Mouse (Mus musculus): ENCODE measurements at regions not wholly inside any gene's neighbourhood (a gene's known extent, or its start where the extent isn't known, plus 50 kb on each side); places are given as distances from the start of the nearest gene placed in this dataset.

- DNase-seq, result no peak
Measured at GRCm38 (mm10) chr16:5829071-5829470, 56.1 kb upstream of the Rbfox1 start.

DNA sequence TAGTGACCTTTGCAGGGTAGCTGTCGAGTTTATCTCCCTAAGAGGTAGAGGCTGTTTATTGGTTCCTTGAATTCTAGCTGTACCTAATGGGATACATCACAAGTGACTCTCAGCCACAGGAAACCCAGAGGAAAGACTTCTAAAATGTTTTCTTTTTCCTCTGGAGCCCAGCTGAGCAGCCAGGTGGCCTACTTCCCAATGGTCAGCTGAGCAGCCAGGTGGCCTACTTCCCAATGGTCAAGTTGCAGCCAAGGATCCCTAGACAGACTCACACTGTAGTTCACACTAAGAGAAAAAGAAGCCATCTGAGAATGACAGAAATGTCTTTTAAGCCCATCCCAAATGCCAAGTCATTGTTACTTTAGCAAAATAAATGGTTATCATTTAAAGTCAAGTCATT lies 61.8 kb upstream of the Rbfox1 start:
- no peak for DNase-seq

GRCm38 (mm10) chr16:5817166-5817565 lies 68.0 kb upstream of the Rbfox1 start:
- no peak for DNase-seq

- no peak for DNase-seq
Measured at GRCm38 (mm10) chr16:5812245-5812820, 72.8 kb upstream of the Rbfox1 start.

DNA sequence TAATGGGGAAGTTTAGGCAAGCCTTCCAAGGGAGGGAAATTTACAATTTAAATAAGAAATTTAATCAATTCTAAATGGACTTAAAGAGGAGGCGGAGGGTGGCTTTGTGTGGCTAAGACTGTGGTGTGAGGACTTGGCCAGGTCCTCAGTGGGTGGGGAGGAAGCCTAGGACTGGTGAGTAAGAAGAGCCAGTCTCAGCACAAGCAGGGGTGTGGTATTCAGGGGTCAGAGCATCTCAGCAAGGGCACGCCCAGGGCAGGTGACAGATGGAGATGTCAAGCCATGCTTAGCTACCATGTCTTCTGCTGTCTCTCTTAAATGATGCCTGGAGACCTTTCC lies 73.5 kb upstream of the Rbfox1 start:
- DNase-seq, result no peak

- DNase-seq, result no peak
Measured at GRCm38 (mm10) chr16:5810986-5811653, 74.0 kb upstream of the Rbfox1 start.

DNA sequence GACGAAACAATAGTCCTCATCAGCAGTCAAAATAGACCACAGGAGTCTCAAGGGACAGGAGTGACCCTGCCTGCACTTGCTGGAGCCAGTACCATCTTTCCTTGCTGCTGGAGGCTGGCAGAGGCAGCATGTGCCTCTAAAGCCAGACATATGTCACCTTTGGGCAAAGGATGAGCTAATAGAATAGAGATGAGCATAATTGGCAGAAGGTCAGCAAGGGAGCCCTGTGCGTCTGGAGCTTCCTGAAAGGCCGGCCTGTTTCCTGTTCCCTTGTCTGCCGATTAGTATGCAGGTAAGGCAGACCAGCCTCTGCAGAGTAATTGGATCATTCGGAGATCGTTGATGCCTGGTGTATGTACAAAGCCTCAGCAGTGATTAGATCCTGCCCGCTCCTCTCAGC lies 87.0 kb upstream of the Rbfox1 start:
- no peak for DNase-seq

- no peak for DNase-seq
Measured at GRCm38 (mm10) chr16:5792216-5792615, 92.9 kb upstream of the Rbfox1 start.

DNA sequence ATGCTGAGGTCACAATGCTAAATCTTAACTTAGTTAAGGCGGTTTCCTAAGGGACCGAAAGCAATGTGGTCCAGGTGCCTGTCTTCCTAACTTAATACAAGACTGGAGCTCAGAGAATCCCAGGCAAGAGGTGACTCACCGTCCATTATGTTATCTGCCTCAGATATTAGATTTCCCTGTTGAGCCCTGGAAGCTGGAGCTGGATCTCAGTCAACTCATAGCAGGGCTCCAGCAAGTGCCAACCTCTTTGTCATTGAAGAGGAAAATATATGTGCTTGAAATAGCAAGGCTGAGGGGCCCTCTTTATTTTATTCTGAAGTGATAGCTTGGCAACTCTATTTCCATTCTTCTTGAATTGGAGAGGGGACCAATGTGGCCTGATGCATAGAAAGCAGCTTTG lies 95.0 kb upstream of the Rbfox1 start:
- no peak for DNase-seq

GRCm38 (mm10) chr16:5787206-5787605 lies 97.9 kb upstream of the Rbfox1 start:
- DNase-seq, result no peak

DNA sequence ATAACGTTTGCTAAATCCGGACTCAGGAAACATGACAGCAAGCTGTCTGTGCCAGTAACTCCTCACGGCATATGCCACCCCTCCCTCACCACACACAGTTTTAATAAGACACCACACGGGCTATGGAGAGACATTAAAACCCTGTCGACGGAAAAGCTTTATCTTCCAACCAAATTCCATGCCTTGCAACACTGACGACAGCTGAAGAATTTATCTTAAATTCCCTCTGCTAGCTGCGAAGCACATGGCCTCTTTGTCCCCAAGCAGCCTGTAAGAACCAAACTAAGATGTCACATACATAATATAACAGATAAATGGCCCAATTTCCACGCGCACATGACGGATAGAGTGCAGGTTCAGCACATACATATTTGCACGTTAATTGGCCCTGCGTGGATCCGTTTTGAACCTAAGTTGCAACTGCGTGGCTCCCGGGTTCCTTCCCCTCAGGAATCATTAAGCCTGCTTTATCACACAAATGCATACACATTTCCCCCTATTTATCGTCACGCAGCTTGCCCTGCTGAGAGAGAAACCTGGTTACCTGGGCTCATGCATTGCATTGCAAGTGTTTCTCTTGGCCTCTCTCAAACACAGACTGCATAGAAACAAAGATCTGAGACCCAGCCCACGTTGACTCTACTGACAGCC lies 118.3 kb upstream of the Rbfox1 start:
- no peak for DNase-seq

GRCm38 (mm10) chr16:5765143-5765542 lies 120.0 kb upstream of the Rbfox1 start:
- DNase-seq, result peak; percentile 57

- DNase-seq, result no peak
Measured at GRCm38 (mm10) chr16:5760821-5761220, 124.3 kb upstream of the Rbfox1 start.

GRCm38 (mm10) chr16:5759021-5759420 lies 126.1 kb upstream of the Rbfox1 start:
- no peak for DNase-seq

DNA sequence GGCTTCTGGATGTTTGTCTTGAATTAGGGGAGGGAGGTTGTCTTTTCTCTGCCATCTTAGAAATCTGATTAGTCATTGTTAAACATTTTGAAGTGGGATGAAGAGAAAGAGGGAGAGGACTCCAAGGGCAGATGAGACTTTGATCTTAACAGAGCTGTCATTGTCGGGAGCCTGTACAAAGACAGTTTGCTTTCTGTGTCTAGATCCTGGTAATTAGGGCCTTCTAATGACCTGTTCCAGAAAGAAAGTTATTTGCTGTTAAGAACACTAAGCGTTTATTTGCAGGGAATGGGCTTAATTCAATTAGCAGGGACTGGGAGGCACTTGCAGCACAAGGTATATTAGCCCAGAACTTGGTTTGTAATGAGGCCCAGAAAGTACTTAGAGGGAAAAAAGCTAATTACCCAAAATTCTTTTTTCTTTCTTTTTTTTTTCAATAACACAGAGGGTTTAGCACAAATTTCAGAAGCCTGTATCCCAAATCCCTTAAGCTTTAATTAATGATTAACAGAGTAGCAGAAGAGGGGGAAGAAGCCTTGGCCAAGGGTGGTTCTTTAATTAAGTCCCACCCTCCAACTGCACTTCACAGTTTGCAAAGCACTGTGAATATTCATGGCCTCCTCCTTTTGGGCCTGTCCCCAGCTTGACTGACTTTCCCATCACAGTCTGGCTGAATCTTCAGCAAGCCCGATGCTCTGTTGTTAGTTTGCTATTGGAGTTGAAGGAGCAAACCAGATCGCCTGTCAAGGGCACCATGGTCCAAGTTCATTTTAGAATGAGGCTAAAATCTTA lies 142.2 kb upstream of the Rbfox1 start:
- no peak for DNase-seq

- no peak for DNase-seq
Measured at GRCm38 (mm10) chr16:5740776-5741175, 144.4 kb upstream of the Rbfox1 start.

DNA sequence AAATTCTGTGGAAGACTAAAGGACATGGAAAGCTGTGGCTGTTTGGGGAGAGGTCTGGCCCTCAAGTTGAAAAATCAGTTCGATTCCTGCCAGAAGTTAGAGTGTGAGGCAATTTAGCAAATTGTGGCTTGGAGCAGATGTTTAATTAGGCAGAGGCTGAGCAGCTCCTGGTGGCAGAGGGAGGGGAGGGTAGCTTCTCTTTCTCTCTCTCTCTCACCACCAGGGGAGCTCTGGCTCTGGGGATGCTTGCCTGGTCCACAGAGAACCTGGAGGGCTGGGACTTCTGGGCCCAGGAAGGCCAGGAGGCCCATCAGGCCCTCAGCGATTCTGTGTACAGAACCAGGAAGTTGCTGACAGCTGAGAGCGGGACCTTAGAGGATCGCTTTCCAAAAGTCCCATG lies 151.5 kb upstream of the Rbfox1 start:
- no peak for DNase-seq

DNA sequence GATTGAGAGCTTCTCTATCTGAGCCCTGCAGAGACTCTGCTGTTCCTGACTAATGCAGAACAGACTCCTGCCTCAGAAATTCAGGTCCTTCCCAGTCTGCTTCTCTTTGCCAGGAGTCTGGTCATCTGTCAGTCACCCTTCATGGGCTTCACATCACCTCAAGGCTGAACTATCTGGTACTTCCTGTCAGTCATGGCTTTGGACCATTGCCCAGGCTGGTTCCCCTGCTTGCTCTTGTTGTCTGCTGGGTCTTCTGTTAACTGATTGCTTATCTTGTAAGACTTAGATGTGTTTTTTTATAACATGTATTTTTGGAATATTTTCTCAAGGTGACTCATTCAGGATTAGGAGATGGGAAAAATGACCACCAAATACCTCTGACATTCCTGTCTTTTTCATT lies 162.6 kb upstream of the Rbfox1 start:
- no peak for DNase-seq

GRCm38 (mm10) chr16:5713476-5713875 lies 171.7 kb upstream of the Rbfox1 start:
- DNase-seq, result no peak

DNA sequence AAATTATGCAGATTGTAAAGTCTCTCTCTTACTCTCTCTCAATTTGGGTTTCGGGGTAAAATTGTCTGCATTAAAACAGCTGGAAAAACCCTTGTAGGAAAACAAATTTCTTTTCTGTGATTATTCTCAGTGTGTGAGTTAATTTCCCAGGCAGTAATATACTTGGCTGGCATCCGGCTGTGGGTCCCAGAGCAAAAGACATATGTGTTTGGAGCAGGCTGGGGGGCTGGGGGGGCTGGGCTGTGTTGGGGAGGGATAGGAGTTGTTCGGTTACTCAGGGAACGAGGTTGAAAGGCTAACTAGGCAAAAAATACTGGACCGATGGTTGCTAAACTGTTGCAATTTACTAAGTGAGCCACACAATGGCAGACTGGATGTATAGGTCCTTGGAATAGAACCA lies 175.3 kb upstream of the Rbfox1 start:
- no peak for DNase-seq

DNA sequence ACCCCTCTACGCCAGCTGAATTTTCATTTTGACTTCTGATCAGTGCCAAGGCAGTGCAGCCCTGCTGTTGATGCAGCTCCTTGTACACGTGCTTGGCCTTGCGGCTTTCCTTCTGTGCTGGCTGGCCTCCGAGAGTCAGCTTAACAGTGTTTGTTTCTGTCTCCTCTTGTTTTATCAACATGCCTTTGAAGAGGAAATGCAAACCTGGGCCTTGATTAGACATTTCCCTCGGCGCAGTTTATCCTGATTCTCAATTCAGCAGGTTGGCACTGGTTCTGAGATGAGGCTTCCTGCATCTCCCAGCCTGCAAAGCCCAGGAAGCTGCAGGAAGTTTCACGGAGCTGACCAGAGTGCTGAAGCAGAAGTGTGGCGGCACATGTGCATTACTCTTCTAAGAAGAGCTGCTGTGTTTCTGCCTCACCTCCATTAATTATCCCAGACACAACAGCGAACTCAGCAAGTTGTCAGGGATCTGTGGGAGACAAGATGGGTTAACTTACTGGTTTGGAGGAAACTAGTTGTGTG lies 184.4 kb upstream of the Rbfox1 start:
- peak; percentile 23 for DNase-seq

DNA sequence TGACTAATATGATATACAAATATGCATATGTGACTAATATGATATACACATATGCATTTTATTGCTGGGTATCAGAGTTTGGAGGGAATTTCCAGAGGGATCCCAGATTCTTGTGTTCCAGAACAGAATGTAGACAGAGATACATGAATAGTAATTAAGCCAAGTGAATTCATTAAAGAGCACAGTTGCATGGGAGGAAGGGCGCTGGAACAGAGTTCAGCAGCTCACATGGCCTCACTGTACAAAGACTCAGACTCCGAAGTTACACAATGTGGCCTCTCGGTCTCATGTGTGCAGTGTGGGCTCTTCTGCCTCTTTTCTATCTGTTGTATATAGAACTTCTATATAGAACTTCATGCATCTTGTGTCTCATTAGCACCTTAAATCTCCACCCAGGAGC lies 196.8 kb upstream of the Rbfox1 start:
- DNase-seq, result no peak

GRCm38 (mm10) chr16:5673372-5673960 lies 211.7 kb upstream of the Rbfox1 start:
- DNase-seq, result no peak
